Mouse (Mus musculus): Measurements from ENCODE around the gene Ndufab1. TPM values are rescaled to one million over a fixed set of nuclear protein-coding genes. Genes with fewer than 3 reads are reported as not detected.
A peak's percentile ranks its signal among the peaks of the same experiment; 100 is the strongest.

Gene Ndufab1
- total and polyA plus RNA-seq, 3 experiments = 156 to 366 (median 248) TPM

- Histone ChIP-seq H3K27ac (ENCODE audit: insufficient read depth, low read depth) (no peak overlapping the region), H3K4me1 (ENCODE audit: control insufficient read depth in 1 of 2, insufficient read depth in 2 of 2) (peaks cover 2 to 20% of the 10 kb centered on the region in 2 experiments; a peak in 3 of 4 replicates)
Measured at GRCm38 (mm10) chr7:122098009-122098408, 3.7 kb downstream of the Ndufab1 start.

GRCm38 (mm10) chr7:122094564-122095330 lies 6.9 kb downstream of the Ndufab1 start:
- H3K9me3 ChIP-seq (replicated peaks; ENCODE audit: low read length) = no peaks in the 10 kb centered on the region
- no peaks in the 10 kb centered on the region for H3K27me3 ChIP-seq (replicated peaks)
- H3K79me2 ChIP-seq (replicated peaks; ENCODE audit: control insufficient read depth, extremely low read depth, insufficient read depth, poor library complexity, severe bottlenecking) = peaks cover 38% of the 10 kb centered on the region
- TF ChIP-seq NELFE (IDR thresholded peaks at IDR 0.05; ENCODE audit: low read depth, low read length) (no peak), NRF1 (IDR thresholded peaks at IDR 0.05; ENCODE audit: low read depth, low read length) (no peak), CTCF (conservative IDR thresholded peaks at IDR 0.05 in 1 of 2, IDR thresholded peaks at IDR 0.05 in 1 of 2; ENCODE audit: low read depth in 2 of 2, low read length in 2 of 2) (peak in 1 of 2 experiments; percentile 52; a peak in 2 of 4 replicates), HCFC1 (IDR thresholded peaks at IDR 0.05; ENCODE audit: low read depth, low read length) (no peak), RAD21 (IDR thresholded peaks at IDR 0.05; ENCODE audit: low read depth, low read length) (peak; percentile 37), ZNF384 (IDR thresholded peaks at IDR 0.05; ENCODE audit: low read depth, low read length) (no peak), USF2 (conservative IDR thresholded peaks at IDR 0.05; ENCODE audit: low read depth, low read length) (no peak), CHD1 (IDR thresholded peaks at IDR 0.05; ENCODE audit: low read depth, low read length) (no peak), KAT2A (IDR thresholded peaks at IDR 0.05; ENCODE audit: insufficient replicate concordance, low read length) (no peak), RCOR1 (conservative IDR thresholded peaks at IDR 0.05; ENCODE audit: low read depth, low read length) (no peak), BHLHE40 (IDR thresholded peaks at IDR 0.05; ENCODE audit: low read depth, low read length) (no peak), TBP (conservative IDR thresholded peaks at IDR 0.05; ENCODE audit: low read depth, low read length) (no peak), E2F4 (IDR thresholded peaks at IDR 0.05; ENCODE audit: insufficient replicate concordance, low read depth, low read length) (no peak), UBTF (IDR thresholded peaks at IDR 0.05; ENCODE audit: low read depth, low read length) (no peak), POLR2AphosphoS2 (IDR thresholded peaks at IDR 0.05; ENCODE audit: low read depth, low read length) (no peak)
- dilution Hi-C loops (cut with MboI; ENCODE audit: extremely low pct_ligation_motif_present, extremely low pct_unique_long_range_greater_than_20kb, low sequenced_read_pairs) = no loop called here
- DNase-seq (ENCODE audit: extremely low read depth) = peak; percentile 60
- no peak overlapping the region for H3K9ac ChIP-seq (ENCODE audit: insufficient read depth, low read depth)
- in situ Hi-C loops (cut with MboI; ENCODE audit: low pct_ligation_motif_present, low pct_unique_long_range_greater_than_20kb, low sequenced_read_pairs) = loop anchor here (5.0 kb wide), 1 partner anchor 58 kb away; no protein-coding TSS in a partner anchor
- peaks cover 72 to 87% of the 10 kb centered on the region in 2 experiments for H3K36me3 ChIP-seq (replicated peaks in 1 of 2; ENCODE audit: control insufficient read depth in 1 of 2, insufficient read depth in 1 of 2, low read length in 1 of 2)
- no peak overlapping the region for H3K4me3 ChIP-seq (replicated peaks in 1 of 3; ENCODE audit: low read depth in 2 of 3, low read length in 2 of 3, poor library complexity in 1 of 3)
- peaks cover 0 to 14% of the 10 kb centered on the region in 2 experiments; a peak in 2 of 4 replicates for H3K4me1 ChIP-seq (ENCODE audit: control insufficient read depth in 1 of 2, insufficient read depth in 2 of 2)
- H3K27ac ChIP-seq (ENCODE audit: insufficient read depth, low read depth) = no peak overlapping the region
- no peak overlapping the region for H3K4me2 ChIP-seq (ENCODE audit: insufficient read depth, low read depth, poor library complexity, severe bottlenecking)

More at GRCm38 (mm10) chr7:122098009-122098408, 3.7 kb downstream of the Ndufab1 start:
- H3K9ac ChIP-seq (ENCODE audit: insufficient read depth, low read depth) = no peak overlapping the region
- no peak overlapping the region for H3K4me3 ChIP-seq (replicated peaks in 1 of 3; ENCODE audit: low read depth in 2 of 3, low read length in 2 of 3, poor library complexity in 1 of 3)
- no peaks in the 10 kb centered on the region for H3K9me3 ChIP-seq (replicated peaks; ENCODE audit: low read length)
- TF ChIP-seq RCOR1 (conservative IDR thresholded peaks at IDR 0.05; ENCODE audit: low read depth, low read length) (no peak), PAX5 (IDR thresholded peaks at IDR 0.05; ENCODE audit: low read length) (no peak), UBTF (IDR thresholded peaks at IDR 0.05; ENCODE audit: low read depth, low read length) (no peak), CHD1 (IDR thresholded peaks at IDR 0.05; ENCODE audit: low read depth, low read length) (no peak), ELF1 (IDR thresholded peaks at IDR 0.05; ENCODE audit: low read depth, low read length) (no peak), SMC3 (IDR thresholded peaks at IDR 0.05; ENCODE audit: low read depth, low read length) (no peak), IRF4 (IDR thresholded peaks at IDR 0.05; ENCODE audit: low read depth, low read length) (no peak)
- peaks cover 55% of the 10 kb centered on the region for H3K79me2 ChIP-seq (replicated peaks; ENCODE audit: control insufficient read depth, extremely low read depth, insufficient read depth, poor library complexity, severe bottlenecking)
- H3K36me3 ChIP-seq (replicated peaks in 1 of 2; ENCODE audit: control insufficient read depth in 1 of 2, insufficient read depth in 1 of 2, low read length in 1 of 2) = peaks cover 48 to 62% of the 10 kb centered on the region in 2 experiments
- H3K4me2 ChIP-seq (ENCODE audit: insufficient read depth, low read depth, poor library complexity, severe bottlenecking) = no peak overlapping the region
- DNase-seq (ENCODE audit: extremely low read depth) = no peak
- no peaks in the 10 kb centered on the region for H3K27me3 ChIP-seq (replicated peaks)
- in situ Hi-C loops (cut with MboI; ENCODE audit: low pct_ligation_motif_present, low pct_unique_long_range_greater_than_20kb, low sequenced_read_pairs) = loop anchor here (5.0 kb wide), 1 partner anchor 54 kb away; no protein-coding TSS in a partner anchor
- dilution Hi-C loops (cut with MboI; ENCODE audit: extremely low pct_ligation_motif_present, extremely low pct_unique_long_range_greater_than_20kb, low sequenced_read_pairs) = no loop called here
